Mouse (Mus musculus) C2C12 (cell line): ENCODE measurements around the gene Rusc2. TPM values are rescaled to one million over a fixed set of nuclear protein-coding genes. Genes with fewer than 3 reads are reported as not detected.

ENCODE experiments used
- H3K27me3 ChIP-seq: one replicate; pipeline ENCODE4 v1.6.1; 2011; ENCODE audit not compliant: control insufficient read depth, insufficient read depth, insufficient read length
- H3K36me3 ChIP-seq: one replicate; pipeline ENCODE4 v1.6.1; 2011; ENCODE audit not compliant: control insufficient read depth, insufficient read depth
- H3K4me3 ChIP-seq: one replicate; pipeline ENCODE4 v1.5.1; 2011; ENCODE audit warnings: mild to moderate bottlenecking, control low read depth; ENCODE audit not compliant: poor library complexity, insufficient read depth, severe bottlenecking
- H3K79me2 ChIP-seq: one replicate; pipeline ENCODE4 v1.6.1; 2011; ENCODE audit not compliant: control insufficient read depth, insufficient read depth
- H3K79me3 ChIP-seq: one replicate; pipeline ENCODE4 v1.6.1; 2011; ENCODE audit warnings: low read depth, control low read depth
- H3ac ChIP-seq: one replicate; pipeline ENCODE3; 2011; ENCODE audit warnings: low read depth; ENCODE audit not compliant: control insufficient read depth, insufficient read length
- CEBPB ChIP-seq: IDR thresholded peaks from one replicate; pipeline ENCODE4 v1.6.1; 2011; ENCODE audit warnings: low read depth, mild to moderate bottlenecking, control low read depth, moderate library complexity
- CTCF ChIP-seq: IDR thresholded peaks from one replicate; pipeline ENCODE4 v1.5.1; 2011; ENCODE audit not compliant: control insufficient read depth, insufficient read depth, insufficient read length
- FOSL1 ChIP-seq: IDR thresholded peaks from one replicate; pipeline ENCODE4 v1.8.0; 2011; ENCODE audit warnings: mild to moderate bottlenecking, low read length; ENCODE audit not compliant: poor library complexity, insufficient read depth, severe bottlenecking
- MAX ChIP-seq: IDR thresholded peaks from one replicate; pipeline ENCODE4 v1.6.1; 2011; ENCODE audit warnings: mild to moderate bottlenecking, control low read depth
- MYOD1 ChIP-seq: IDR thresholded peaks from one replicate; pipeline ENCODE4 v1.6.1; 2011; ENCODE audit warnings: low read depth; ENCODE audit not compliant: control insufficient read depth, insufficient read length
- MYOG ChIP-seq: IDR thresholded peaks from one replicate; pipeline ENCODE4 v1.6.1; 2011; ENCODE audit not compliant: control insufficient read depth, insufficient read length; ENCODE audit errors: extremely low read depth
- USF1 ChIP-seq: IDR thresholded peaks from one replicate; pipeline ENCODE4 v1.6.1; 2011; ENCODE audit warnings: low read depth, mild to moderate bottlenecking, control low read depth, moderate library complexity
- polyA plus RNA-seq: library from polyadenylated mRNA; unstranded; fragments of >200 nt; fragmentation: generic; extraction: Trizol; gene quantifications from one replicate; pipeline ENCODE4 v1.2.1, GENCODE M21; 2012; ENCODE audit warnings: missing spikeins

Rusc2 gene
- polyA plus RNA-seq, 1 experiment: 18.8 TPM

- peaks cover 19% of the 10 kb centered on the region for H3K79me3 ChIP-seq
- no peaks in the 10 kb centered on the region for H3K27me3 ChIP-seq
- TF ChIP-seq MYOD1 (no peak), CEBPB (no peak), MYOG (no peak), MAX (no peak), CTCF (no peak), FOSL1 (no peak), USF1 (no peak)
- no peak overlapping the region for H3K4me3 ChIP-seq
- H3ac ChIP-seq: no peak overlapping the region
- H3K36me3 ChIP-seq: no peaks in the 10 kb centered on the region
- peaks cover 20% of the 10 kb centered on the region for H3K79me2 ChIP-seq
Observed at GRCm38 (mm10) chr4:43389390-43389789, 7.6 kb downstream of the Rusc2 start.

DNA sequence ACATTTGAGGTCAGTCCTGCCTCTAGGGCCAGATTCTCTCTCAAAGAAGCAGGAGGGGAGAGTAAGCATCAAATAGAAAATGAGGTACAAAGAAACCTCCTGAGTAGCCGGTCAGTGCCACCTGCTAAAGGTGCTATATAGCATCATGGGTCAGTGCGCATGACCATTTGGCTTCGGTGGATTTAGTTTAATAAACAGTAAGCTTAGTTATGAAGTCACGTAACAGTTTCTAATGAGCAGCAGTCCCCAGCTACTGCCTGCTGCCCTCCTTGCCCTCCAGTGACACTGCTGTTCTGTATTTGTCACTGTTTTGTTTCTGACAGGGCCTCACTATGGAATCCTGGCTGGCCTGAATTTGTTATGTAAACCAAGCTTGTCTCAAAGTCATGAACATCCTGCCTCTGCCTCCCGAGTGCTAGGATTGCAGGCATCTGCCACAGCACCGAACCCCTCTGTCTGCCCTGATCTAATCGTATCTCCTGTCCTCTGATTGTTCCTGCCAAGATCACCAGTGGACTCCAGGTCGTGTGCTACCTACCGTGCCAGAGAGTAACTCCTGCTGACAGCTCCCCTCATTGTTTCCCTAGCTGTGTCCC is 8.2 kb downstream of the Rusc2 start:
- Histone ChIP-seq H3K27me3 (no peaks in the 10 kb centered on the region), H3ac (no peak overlapping the region), H3K4me3 (no peak overlapping the region), H3K79me2 (peaks cover 15% of the 10 kb centered on the region), H3K79me3 (peaks cover 14% of the 10 kb centered on the region), H3K36me3 (no peaks in the 10 kb centered on the region)
- no peak for TF ChIP-seq MYOG
- no peak for TF ChIP-seq CTCF
- no peak for TF ChIP-seq CEBPB
- TF ChIP-seq MAX: no peak
- no peak for TF ChIP-seq MYOD1

- Histone ChIP-seq H3K27me3 (no peaks in the 10 kb centered on the region), H3K79me3 (peaks cover 4% of the 10 kb centered on the region), H3K4me3 (no peak overlapping the region), H3K79me2 (no peaks in the 10 kb centered on the region), H3ac (no peak overlapping the region), H3K36me3 (no peaks in the 10 kb centered on the region)
- TF ChIP-seq CEBPB: no peak
- no peak for TF ChIP-seq MYOD1
- no peak for TF ChIP-seq FOSL1
- TF ChIP-seq USF1: no peak
- TF ChIP-seq MYOG: no peak
- no peak for TF ChIP-seq MAX
- no peak for TF ChIP-seq CTCF
Observed at GRCm38 (mm10) chr4:43391521-43392050, 9.8 kb downstream of the Rusc2 start.

DNA sequence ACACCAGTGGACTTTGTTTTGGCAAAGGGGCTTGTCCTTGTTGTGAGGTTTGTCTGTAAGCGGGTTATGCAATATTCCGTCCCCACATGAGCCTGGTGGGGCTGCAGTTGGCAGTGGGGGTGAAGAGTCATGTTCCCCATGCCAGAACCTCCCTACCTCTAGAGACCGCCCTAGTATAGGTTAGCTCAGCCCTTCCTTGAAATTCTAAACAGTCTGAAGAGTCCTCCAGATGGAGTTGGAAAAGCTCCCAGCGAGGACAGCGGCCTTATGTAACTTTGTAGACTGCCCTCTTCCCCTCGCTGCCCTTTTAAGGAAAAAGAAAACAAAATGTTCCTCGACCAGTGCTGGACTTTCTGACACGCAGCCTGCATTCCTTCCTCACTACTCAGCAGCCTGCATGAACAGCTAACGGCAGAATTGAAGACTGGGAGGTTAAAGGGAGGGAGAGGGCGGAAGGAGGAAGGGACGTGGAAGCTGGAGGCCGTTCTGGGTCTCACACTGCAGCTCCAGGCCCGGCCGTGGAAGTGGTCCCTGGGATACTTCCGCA is 12.6 kb downstream of the Rusc2 start:
- no peak overlapping the region for H3K4me3 ChIP-seq
- H3K27me3 ChIP-seq: no peaks in the 10 kb centered on the region
- H3K79me2 ChIP-seq: peaks cover 14% of the 10 kb centered on the region
- TF ChIP-seq CEBPB (peak; percentile 91), MYOD1 (peak; percentile 9), MAX (no peak)
- peaks cover 9% of the 10 kb centered on the region for H3K79me3 ChIP-seq
- peak overlapping the region; percentile 65 for H3ac ChIP-seq
- no peaks in the 10 kb centered on the region for H3K36me3 ChIP-seq

DNA sequence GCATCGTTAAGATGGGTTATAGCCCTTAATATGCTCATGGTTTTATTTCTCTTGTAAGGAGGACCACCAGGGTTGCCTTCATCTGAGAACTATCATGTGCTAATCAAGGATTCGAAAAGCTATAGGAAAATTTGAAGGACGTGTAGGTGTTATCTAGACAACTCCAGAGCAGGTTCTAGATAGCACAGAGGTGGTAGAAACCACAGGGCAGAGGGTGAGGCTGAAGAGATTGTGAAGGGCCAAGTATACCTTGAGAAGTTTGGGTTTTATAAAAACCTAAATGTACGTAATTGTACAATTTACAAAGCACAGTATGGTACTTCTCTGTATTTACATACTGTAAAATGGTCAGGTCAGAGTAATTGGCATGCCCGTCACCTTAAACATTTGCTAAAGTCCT is 13.4 kb downstream of the Rusc2 start:
- TF ChIP-seq USF1: no peak
- no peak for TF ChIP-seq CTCF
- no peak for TF ChIP-seq MAX
- no peak for TF ChIP-seq FOSL1
- Histone ChIP-seq H3K36me3 (no peaks in the 10 kb centered on the region), H3K4me3 (no peak overlapping the region), H3K27me3 (no peaks in the 10 kb centered on the region), H3K79me2 (peaks cover 21% of the 10 kb centered on the region), H3ac (peak overlapping the region; percentile 65), H3K79me3 (peaks cover 9% of the 10 kb centered on the region)

GRCm38 (mm10) chr4:43395836-43396235 is 14.1 kb downstream of the Rusc2 start:
- H3K4me3 ChIP-seq: no peak overlapping the region
- no peaks in the 10 kb centered on the region for H3K36me3 ChIP-seq
- TF ChIP-seq MYOG: no peak
- peak; percentile 40 for TF ChIP-seq MYOD1
- no peak for TF ChIP-seq FOSL1
- no peak for TF ChIP-seq CEBPB
- H3K27me3 ChIP-seq: no peaks in the 10 kb centered on the region
- peaks cover 9% of the 10 kb centered on the region for H3K79me3 ChIP-seq
- H3ac ChIP-seq: peak overlapping the region; percentile 42
- H3K79me2 ChIP-seq: peaks cover 27% of the 10 kb centered on the region
